Mouse (Mus musculus): ENCODE measurements around the gene Cckbr.
"Not testable (repeated sequence)": the region's sequence is repeated elsewhere in the genome, so short reads cannot be mapped to it uniquely, and the experiment has no call there.

The Cckbr gene

GRCm38 (mm10) chr7:105437979-105438772 lies 12.6 kb downstream of the Cckbr start:
- DNase-seq: no peak

- no peak for DNase-seq
These were observed 15.9 kb downstream of the Cckbr start for GRCm38 (mm10) chr7:105441426-105441825.

GRCm38 (mm10) chr7:105445076-105445475 lies 19.5 kb downstream of the Cckbr start:
- no peak for DNase-seq

- not testable (repeated sequence) for DNase-seq
These were observed 27.8 kb downstream of the Cckbr start for GRCm38 (mm10) chr7:105453345-105453744.

GRCm38 (mm10) chr7:105458546-105458945 lies 33.0 kb downstream of the Cckbr start:
- no peak for DNase-seq

- not testable (repeated sequence) for DNase-seq
These were observed 40.0 kb downstream of the Cckbr start for GRCm38 (mm10) chr7:105465505-105465904.

GRCm38 (mm10) chr7:105472607-105473006 lies 47.1 kb downstream of the Cckbr start:
- no peak for DNase-seq

- no peak for DNase-seq
These were observed 49.3 kb downstream of the Cckbr start for GRCm38 (mm10) chr7:105474771-105475315.

- no peak for DNase-seq
These were observed 49.9 kb downstream of the Cckbr start for GRCm38 (mm10) chr7:105475396-105475949.

- DNase-seq: no peak
These were observed 51.3 kb downstream of the Cckbr start for GRCm38 (mm10) chr7:105476683-105477432.

GRCm38 (mm10) chr7:105477433-105477700 lies 51.8 kb downstream of the Cckbr start:
- DNase-seq: no peak

GRCm38 (mm10) chr7:105477841-105478240 lies 52.3 kb downstream of the Cckbr start:
- DNase-seq: no peak

GRCm38 (mm10) chr7:105478344-105478743 lies 52.8 kb downstream of the Cckbr start:
- no peak for DNase-seq

- DNase-seq: no peak
These were observed 53.7 kb downstream of the Cckbr start for GRCm38 (mm10) chr7:105479232-105479631.

- DNase-seq: no peak
These were observed 54.5 kb downstream of the Cckbr start for GRCm38 (mm10) chr7:105480081-105480480.

- peak in 1 of 2 experiments; percentile 2 for DNase-seq
These were observed 55.3 kb downstream of the Cckbr start for GRCm38 (mm10) chr7:105480561-105481504.

GRCm38 (mm10) chr7:105481505-105482411 lies 56.2 kb downstream of the Cckbr start, which contains the start of gene Cavin3:
Gene Cavin3 (minus strand): TSS chr7:105482300.
- peak in 1 of 2 experiments; percentile 6 for DNase-seq

GRCm38 (mm10) chr7:105482426-105482825 lies 56.9 kb downstream of the Cckbr start:
- DNase-seq: no peak

- DNase-seq: no peak
These were observed 59.5 kb downstream of the Cckbr start for GRCm38 (mm10) chr7:105485029-105485428.

GRCm38 (mm10) chr7:105487104-105487876 lies 61.8 kb downstream of the Cckbr start:
- no peak for DNase-seq

Measured in thymus, adult 18-20 months (tissue).